Mouse (Mus musculus): ENCODE measurements around the gene Tns3. TPM values are rescaled to one million over a fixed set of nuclear protein-coding genes. Genes with fewer than 3 reads are reported as not detected.

Tns3 gene
- total RNA-seq, 2 experiments from 2014 or later = 32.5 to 37.1 TPM

DNA sequence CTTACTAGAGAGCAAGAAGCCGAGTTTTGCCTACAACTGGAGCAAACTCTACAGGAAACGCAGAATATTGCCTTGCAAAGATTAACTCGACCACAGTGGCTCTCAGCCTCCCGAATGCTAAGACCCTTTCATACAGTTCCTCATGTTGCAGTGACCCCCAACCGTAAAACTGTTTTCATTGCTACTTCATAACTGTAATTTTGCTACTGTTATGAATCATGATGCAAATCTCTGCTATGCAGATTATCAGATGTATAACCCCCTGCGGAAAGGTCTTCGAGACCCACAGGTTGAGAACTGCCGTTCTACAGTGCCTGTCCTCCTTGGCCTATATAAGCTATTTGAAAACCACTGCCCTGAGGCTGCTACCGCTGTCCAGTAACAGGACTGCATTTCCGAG is 46.0 kb downstream of the Tns3 start:
- no peak for DNase-seq

DNA sequence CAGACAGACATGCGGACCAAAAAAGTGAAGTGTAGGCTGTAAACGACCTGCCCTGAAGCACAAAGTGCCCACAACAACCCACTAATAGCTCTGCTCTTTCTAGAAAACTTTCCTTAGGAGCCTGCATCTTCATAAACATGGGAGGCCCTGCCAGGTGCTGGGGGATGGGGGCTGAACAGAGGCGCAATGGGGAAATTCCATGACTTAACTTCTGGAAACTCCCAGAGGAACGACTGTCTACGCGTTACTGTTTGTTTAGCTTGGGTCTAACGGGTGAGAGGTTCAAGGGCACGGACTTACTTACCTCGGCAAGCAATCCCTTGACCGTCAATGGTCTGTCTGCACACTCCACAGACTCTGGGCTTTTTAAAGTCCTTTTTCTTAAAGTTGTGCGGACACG is 48.9 kb downstream of the Tns3 start:
- no peak for DNase-seq

DNA sequence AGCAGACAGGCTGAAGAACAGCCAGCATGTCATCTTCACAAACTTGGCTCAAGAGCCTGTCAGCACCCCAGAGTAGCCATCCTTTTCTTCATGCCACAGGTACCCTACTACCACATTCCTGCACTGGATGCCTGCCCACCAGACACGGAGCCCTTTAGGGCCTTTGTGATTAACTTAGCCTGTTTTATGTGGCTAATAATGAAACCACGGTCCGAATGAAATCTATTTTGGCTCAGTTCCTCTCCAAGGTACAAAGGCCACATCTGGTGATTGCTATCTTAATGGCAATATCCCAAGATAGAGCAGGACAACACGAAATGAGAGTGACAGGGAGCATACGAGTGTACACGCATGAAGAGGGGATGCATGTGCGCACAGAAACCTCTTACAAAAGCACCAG is 53.9 kb downstream of the Tns3 start:
- DNase-seq = no peak

DNA sequence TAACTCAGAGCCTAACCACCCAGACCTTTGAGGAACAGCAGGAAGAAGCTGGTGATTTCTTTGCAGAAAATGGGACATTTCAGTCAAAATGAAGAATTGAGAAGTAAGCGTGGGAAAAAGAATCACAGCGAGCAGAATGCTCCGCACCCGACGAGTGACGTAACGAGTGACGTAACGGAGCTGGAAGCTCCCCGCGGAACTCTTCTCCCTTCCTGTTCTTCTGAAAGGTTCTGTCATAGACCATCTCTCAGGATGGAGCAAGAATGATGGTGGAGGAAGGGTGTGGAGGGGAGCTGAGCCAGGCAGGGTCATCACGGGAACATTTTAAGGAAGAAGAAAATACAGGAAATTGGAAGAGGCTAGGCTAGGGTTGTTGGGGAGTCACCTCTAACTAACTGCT is 54.5 kb downstream of the Tns3 start:
- no peak for DNase-seq

DNA sequence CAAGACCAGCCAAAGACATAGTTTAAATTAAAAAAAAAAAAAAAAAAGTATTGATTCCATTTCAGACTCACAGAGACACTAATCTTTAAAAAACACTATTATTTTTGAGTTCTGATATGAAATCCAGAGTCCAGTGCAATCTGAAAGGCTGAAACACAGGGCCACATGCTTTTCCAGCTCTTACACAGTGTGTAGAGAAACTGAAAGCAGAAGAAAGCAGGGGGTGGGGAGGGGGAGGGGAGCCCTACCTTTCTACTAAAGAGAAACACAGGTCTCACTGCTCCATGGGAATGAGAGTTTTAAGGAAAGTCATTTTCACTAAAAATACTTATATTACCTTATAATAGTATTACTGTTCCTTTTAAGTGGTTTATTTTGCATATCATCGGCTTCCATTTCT is 57.2 kb downstream of the Tns3 start:
- DNase-seq = no peak

DNA sequence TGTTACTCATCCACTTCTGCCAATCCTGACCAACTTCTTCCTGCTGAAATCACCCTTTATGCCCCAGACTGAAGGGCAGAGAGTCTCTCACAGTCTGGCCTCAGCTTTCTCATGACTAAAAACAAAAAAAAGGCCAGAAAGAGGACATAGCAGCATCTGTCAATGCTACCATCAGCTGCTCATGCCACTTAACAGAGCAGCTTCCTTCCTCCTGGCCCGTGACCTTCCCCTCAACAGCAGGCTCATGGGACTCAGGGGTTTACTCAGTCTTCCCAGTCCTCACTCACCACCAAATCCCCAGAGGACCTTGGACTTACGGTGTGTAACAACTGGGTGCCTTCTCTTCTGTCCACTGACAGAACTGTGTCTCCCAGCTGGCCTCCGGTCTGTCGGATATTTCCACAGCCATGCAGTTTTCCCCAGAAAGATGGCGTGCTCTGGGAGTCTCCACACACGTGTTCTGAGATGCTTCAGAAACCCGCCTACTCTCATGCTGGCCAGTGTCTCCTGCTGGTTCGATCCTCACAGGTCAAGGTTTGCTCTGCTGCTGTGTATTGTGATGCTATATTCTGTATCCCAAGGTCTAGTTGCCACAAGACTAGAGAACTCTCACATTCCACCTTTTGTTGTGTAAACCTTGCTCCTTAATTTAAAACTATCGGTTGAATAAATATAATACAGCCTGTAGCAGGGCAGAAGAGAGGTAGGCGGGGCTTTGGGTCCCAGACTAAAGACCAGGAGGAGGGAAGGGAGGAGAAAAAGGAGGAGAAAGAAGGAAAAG is 59.4 kb downstream of the Tns3 start:
- DNase-seq = no peak

DNA sequence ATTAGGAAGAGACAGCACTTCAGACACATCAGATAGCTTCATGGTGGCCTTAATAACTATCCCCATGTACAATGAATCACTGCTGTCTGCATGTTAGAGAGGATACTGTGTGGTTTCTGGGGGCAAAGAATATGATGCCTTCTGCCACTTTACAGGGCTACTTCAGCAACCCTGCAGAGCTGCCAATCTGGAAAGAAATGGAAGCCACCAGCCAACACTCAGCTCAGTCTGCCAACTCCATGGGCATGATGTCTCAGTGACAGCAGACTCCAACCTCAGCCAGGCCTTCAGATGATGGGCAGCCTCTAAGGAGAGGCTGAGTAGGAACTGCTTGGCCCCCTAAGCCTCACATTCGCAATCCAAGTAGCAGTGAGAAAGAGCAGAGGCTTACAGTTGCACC is 61.7 kb downstream of the Tns3 start:
- no peak for DNase-seq

DNA sequence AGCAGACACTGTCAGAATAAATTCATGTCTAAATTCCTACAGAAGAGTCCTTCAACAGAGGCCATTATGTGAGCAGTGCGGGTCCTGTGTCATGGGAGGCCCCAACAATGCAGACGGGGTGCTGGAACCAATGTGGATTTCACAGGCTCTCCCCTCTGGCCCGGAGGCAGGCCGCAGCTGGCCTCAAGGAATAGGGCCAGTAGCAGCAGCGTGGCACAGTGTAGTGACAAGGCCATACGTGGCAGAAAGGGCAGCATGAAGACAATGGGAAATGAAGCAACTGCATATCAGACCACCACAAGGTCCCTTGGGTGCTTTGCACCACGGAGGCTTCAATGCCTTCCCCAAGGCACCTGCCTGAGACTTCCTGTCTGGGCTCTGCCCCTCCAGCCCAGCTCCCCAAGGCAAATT is 62.9 kb downstream of the Tns3 start:
- DNase-seq = no peak

DNA sequence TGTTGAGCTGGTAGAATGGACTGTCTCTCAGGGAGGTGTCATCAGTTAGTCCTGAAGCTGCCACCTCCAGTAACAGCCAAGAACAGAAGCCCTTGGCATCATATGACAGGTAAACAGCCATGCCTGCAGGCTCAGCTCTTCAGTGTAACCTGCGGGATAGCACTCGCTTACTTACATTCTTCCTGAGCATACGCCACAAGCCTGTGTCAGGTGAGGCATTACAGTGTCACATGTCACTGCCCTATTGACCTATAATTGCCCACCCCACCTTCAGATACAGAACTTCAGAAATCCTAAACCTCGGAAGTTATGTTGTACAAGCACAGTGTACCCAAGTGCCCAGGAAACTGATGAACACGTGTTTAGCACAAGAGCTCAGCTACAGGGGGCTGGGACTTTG is 68.7 kb downstream of the Tns3 start:
- no peak for DNase-seq

DNA sequence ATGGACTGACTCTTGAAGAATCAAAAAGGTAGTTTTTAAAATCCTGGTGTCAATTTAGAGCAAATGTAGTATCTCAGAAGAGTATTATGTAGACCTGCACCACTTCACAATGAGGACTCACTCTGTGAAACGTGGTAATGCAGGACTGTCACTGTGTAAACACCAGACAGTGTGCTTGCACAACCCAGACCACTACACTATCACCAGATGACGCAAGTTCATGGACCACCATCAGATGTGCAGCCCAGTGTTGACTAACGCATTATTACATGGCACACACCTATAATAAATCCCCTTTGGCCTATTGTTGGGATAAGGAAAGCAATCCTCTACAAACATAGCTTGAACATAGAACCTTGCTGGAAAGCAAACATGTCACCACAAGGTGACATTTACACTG is 71.2 kb downstream of the Tns3 start:
- DNase-seq = no peak

DNA sequence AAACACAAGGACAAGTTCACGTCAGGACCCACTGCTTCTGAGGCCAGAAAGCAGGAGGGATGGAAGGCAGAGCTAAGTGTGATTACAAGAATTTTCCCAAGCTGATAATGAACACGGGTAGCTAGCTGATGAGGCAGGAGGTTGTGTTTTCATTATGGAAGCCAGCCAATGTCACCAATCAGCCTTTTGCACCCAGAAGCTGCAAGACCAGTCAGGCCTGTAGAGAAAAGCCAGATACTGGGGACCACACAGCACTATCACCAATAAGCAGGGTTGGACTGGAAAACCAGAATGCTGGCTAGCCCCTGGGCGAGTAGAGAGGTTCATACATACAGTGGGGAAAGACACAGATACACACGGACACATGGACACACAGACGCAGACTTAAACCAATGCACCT is 73.1 kb downstream of the Tns3 start:
- DNase-seq = no peak

DNA sequence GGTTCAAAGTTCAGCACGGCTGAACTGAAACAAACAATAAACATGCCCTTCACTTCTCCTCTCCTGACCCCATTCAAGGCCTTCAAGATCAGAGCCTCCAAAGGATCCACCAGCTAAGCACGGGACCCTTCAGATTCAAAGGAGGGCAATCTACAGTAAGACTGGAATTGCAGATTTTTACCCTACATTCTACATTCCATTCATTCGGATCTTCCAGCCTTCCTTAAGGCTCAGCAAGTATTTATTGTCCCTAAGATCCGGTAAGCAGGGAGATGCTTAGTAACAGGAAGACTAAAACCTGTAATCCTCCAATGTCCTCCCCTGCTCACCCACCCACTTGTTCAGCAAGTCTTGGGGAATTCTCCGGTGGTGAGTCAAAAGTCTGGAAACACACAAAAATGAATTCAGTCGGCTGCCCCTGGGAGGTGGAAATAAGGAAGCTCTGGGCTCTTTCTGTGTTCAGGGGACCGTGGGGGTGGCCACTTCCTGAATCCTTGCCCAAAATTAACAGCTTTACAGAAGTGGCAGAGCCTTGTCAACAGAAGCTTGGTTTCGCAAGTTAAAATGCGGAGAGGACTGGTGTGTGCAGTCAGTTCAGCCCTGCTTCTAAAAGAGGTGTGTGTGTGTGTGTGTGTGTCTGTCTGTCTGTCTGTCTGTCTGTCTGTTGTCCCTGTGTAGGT is 75.0 kb downstream of the Tns3 start:
- no peak for DNase-seq

DNA sequence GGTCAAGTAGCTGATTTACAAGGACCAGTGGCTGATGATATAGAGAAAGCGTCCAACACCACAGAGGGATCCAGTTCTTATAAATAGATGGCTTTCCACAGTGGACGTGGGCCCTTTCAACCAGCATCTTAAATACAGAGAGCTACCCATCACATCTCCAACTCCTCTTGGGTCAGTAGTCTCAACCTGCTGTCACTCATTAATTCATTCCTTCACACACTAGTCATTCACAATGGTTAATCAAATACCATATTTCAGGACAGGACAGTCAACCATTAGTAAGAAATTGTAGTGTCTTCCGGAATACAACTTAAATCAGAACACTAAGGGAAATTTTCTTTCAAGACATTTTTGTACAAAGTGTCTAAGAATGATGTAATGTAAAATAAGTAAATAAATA is 76.4 kb downstream of the Tns3 start:
- DNase-seq = no peak

DNA sequence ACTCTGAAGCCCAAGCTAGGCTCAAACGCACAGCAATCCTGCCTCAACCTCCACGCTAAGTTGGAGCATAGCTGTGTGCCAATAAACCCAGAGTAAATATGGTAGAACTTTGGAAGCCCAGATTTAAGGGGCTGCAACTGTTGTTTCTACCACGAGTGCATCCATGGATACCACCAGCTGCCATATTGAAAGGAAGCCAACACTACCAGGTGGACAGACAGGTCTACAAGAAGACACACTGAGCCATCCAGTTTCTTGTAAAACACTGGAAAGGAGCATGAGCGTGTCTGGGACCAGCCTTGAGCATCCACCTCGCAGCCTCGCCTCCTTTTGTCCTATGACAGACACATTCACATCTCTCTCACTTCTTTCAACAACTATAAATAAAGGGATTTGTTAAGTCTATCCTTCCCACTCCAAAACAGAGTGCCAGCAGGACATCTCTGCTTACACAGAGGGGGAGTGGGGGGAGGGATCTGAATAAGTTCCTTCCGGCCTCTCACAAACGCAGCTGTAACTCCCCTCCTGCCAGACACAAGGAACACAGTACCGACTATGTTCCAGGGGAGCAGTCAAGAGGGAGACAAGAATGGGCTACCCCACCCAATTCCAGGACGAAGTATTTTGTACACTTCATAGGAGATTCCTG is 77.2 kb downstream of the Tns3 start:
- DNase-seq = no peak

DNA sequence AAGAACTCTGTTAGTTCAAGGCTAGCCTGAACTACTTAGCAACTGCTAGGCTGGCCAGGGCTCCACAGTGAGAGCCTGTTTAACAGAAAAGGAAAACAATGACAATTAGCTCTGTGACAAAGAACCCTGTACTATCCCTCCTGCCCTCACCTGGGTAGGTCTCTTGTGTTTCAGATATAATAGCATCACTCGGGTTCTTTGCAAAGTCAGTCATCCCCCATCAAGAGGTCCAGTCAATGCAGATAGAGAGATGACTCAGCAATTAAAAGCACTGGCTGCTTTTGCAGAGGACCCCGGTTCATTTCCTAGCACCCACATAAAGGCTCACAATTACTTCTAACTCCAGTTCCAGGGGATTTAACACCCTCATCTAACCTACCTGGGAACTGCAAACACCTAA is 78.0 kb downstream of the Tns3 start:
- no peak for DNase-seq

DNA sequence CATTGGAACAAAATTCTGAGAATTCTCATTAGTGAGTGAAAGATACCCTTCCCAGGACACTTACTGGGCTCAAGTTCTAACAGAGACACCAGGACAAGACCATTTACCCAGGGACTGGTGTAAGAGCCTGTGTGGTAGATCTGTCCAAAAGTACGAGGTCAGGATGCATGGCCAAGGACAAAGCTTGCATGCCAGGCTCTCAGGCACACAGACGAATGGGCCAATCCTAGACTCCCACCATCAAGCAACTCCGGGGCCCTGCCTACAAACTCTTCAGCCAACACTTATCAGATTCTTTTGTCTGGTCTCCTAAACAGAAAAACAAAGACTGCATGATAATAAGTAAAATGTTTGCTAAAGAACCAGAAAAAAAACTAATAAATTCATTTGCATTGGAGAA is 78.6 kb downstream of the Tns3 start:
- DNase-seq = no peak

DNA sequence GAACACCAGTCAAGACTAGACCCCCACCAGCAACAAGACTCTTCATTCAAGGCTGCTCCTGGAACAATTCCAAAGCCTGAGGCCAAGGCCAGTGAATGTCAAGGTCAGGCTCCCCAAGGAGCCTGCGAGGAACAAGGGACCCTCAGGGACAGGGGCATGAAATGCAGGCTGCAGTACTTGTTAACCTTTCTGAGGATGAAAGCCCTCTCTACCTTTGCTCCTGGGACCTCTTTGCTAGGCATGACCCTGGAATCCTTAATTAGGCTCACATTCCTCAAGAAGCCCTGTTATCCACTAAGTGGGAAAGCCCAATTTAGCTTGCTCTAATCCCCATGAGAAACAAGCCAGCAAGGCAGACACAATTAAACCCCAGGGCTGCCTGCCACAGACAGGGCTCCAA is 79.4 kb downstream of the Tns3 start:
- no peak for DNase-seq

DNA sequence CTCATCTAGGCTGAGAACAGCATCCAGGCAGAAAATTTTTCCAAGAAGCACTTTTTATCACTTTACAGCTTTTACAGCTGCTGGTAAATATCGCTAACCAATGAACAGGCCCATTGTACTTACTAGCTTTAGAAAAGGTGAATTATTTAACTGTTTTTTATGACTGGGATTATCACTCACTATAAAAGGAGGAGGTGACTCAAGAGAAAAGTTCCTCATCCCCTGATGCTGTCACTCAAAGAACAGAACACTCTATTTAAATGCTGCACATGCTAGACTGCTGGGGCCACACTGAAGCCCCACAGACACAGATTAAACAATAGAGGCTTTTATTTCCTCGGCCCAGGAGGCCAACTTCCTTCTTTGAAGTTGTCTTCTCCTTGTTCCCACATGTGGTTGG is 80.0 kb downstream of the Tns3 start:
- DNase-seq = no peak

DNA sequence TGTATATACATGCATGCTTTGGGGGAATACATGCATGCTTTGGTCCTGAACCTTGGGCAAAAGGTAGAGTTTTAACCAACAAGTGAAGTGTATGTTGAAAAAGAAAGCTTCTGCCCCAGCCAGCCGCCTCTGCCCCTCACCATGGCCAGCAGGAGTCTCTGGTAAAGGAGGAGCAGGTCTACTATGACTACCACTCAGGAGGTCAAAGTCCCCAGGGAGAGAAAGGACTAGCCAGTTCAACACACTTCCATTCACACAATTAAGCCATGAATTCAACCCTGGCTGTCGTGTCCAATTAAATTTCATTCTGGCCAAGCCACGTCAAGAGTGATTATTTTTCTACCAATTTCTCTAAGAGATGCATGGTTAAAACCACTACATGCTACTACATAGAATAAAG is 81.2 kb downstream of the Tns3 start:
- no peak for DNase-seq

DNA sequence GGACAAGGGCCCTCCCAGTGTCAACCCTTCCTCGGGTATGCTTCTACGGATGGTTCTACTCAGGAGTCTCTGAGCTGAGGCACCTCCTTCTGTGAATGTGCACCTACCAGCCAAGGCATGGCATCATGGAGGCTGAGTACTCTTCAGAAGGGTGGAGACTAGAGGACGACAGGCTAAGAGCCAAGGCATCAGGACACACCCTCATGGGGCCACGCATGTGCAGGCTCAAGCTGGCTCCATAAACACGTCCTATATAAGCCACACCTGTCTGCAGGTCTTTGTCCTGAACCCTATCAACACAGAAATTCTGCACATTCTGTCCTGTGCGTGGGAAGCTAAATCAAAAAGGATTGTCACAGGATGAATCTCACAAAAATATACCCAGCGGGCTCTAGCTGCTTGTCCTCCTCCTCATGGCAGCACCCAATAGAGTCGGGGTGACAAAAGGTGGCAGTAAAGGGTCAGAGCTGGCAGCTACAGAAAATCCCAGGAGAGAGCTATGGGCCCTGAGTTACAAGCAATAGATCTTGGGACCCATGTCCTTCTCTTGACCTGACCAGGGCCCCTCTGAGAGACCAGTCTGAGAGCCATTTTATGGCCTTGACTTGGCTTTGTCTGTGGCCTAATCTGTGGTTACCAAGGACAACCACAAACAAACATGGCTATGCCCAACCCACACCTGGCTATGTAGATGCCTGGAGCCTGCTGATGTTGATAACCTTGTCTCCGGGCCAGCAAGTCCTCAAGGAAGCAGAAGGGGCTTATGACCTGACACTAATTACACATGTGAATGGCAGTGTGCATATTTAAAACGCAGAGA is 82.0 kb downstream of the Tns3 start:
- peak; percentile 52 for DNase-seq

DNA sequence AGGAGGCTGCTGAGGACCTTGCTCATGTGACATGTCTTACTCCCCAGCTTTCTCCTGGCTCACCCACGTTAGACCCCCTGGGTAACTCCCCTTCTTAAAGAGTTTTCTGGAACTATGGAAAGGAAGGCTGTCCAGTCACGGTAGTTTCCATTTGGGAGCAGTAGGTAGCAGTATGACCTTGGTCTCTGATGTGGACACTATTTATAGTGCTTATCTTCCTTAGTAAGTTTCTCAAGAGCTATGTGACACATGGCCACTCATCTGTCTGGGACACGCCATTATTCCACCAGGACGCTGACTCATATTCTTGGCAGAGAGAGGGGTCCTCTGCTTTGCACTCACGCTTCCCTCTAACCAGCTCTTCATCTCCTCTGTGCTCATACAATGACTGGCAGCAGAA is 84.5 kb downstream of the Tns3 start:
- DNase-seq = peak; percentile 73

DNA sequence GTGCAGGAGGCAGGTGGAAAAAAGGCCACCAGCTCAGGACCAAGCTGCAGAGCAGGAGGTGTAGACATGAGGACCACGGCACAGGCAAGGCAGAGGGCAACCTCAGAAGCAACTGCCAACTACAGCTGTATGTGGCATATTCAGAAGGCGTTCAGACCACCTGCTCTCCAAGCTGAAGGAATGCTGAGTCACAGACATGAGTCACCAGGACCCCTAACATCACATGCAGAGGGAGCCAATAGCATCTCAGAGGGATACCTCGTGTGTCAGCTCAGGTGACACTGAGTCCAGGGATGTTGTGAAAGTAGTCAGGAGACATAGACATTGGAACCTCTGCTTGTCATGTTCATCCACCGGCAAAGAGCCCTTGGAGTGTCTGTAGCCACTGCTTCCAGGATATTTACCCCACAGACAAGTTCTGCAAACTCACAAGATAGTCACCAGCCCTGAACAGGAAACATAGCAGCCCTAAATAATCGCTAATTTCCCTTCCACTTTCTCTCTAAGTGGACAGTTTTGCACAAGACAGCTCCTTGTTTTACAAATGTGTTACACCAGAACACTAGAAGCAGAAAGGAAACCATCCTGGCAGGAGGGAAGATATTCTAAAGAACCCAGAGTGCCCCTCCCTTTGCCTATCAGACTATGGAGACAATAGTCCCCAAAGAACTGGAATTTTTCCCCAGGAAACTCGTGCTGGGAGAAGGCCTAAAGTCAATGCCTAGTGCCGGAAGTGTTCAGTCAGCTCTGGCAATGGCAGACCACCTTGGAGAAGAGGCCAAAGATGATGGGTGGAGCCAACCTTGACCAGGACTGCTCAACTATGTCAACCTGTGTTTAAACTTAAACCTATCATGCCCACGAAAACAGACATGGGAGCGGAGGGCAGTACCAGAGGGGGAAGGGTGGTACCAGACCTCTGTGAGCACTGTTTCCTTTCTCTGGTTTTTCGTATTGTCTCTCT is 88.8 kb downstream of the Tns3 start:
- DNase-seq = no peak

Measured in heart, postnatal 4 days (tissue).